Mouse (Mus musculus) hindbrain, embryonic 11.5 days (tissue): ENCODE results near the gene Tbk1. TPM values are rescaled to one million over a fixed set of nuclear protein-coding genes. Genes with fewer than 3 reads are reported as not detected.

ENCODE experiments used
- ATAC-seq: fragments of 200-750 bp; cut with Nextera tagmentation; 2 replicates; pipeline ENCODE4 v1.8.0; 2017; ENCODE audit warnings: mild to moderate bottlenecking, moderate TSS enrichment, moderate library complexity; ENCODE audit not compliant: low FRiP score
- DNase-seq: peaks from one replicate; pipeline ENCODE4 v3.0.0-alpha.2; 2015; ENCODE audit warnings: low spot score
- H3K27ac ChIP-seq: fragments of 300-500 bp; sonication (generic); 2 replicates; pipeline ENCODE4 v1.5.1; 2014; ENCODE audit warnings: mild to moderate bottlenecking, low read depth, low read length
- H3K27me3 ChIP-seq: fragments of 300-500 bp; sonication (generic); 2 replicates; pipeline ENCODE4 v1.6.1; 2014; ENCODE audit warnings: mild to moderate bottlenecking, low read length, moderate library complexity, mixed read lengths; ENCODE audit not compliant: control insufficient read depth, insufficient read depth
- H3K36me3 ChIP-seq: fragments of 300-500 bp; sonication (generic); 2 replicates; pipeline ENCODE4 v1.6.1; 2014; ENCODE audit warnings: mild to moderate bottlenecking, low read length, moderate library complexity, mixed read lengths; ENCODE audit not compliant: control insufficient read depth, insufficient read depth
- H3K4me1 ChIP-seq: fragments of 300-500 bp; sonication (generic); replicated peaks from 2 replicates; pipeline ENCODE4 v1.6.1; 2014; ENCODE audit warnings: low read length, mixed read lengths; ENCODE audit not compliant: control insufficient read depth, insufficient read depth
- H3K4me2 ChIP-seq: fragments of 300-500 bp; sonication (generic); replicated peaks from 2 replicates; pipeline ENCODE4 v1.6.1; 2014; ENCODE audit warnings: mild to moderate bottlenecking, low read depth, low read length
- H3K4me3 ChIP-seq: fragments of 300-500 bp; sonication (generic); 2 replicates; pipeline ENCODE4 v1.5.1; 2014; ENCODE audit warnings: low read depth, low read length
- H3K9ac ChIP-seq: fragments of 300-500 bp; sonication (generic); 2 replicates; pipeline ENCODE4 v1.6.1; 2014; ENCODE audit warnings: low read depth, low read length
- H3K9me3 ChIP-seq: fragments of 300-500 bp; sonication (generic); 2 replicates; pipeline ENCODE4 v1.6.1; 2016; ENCODE audit warnings: low read length; ENCODE audit not compliant: control insufficient read depth
- WGBS: fragments of 180-500 bp; shearing (Covaris S2); extraction: QIAGEN DNeasy Blood & Tissue Kit; methylation state at CpG from one replicate; pipeline ENCODE4 v1.1.7; 2014; 5-methylcytosine and 5-hydroxymethylcytosine counted together
- polyA plus RNA-seq: library from polyadenylated mRNA; unstranded; fragments of >200 nt; fragmentation: Nextera tagmentation; extraction: Ambion mirVana; gene quantifications from 2 replicates; pipeline ENCODE4 v1.2.1, GENCODE M21; 2014

Tbk1 gene
- polyA plus RNA-seq, 1 experiment from 2014 or later: 36.4 TPM

- ATAC-seq (no peak; the same call in 1 of the 2 replicates), DNase-seq (peak; percentile 43)
- no peaks in the 10 kb centered on the region for H3K4me1 ChIP-seq
- WGBS: 21% methylated on average over 12 of the region's 12 CpGs
- H3K4me3 ChIP-seq: no peak overlapping the region
- H3K9ac ChIP-seq: no peak overlapping the region
- H3K27me3 ChIP-seq: no peaks in the 10 kb centered on the region
- no peak overlapping the region for H3K27ac ChIP-seq
- no peak overlapping the region for H3K4me2 ChIP-seq
- H3K36me3 ChIP-seq: no peaks in the 10 kb centered on the region
- H3K9me3 ChIP-seq: no peaks in the 10 kb centered on the region
These were observed 65.5 kb downstream of the Tbk1 start for GRCm38 (mm10) chr10:121520923-121521585.

- no peak for ATAC-seq
- H3K9me3 ChIP-seq: no peaks in the 10 kb centered on the region
- no peaks in the 10 kb centered on the region for H3K36me3 ChIP-seq
- no peak for DNase-seq
- no peak overlapping the region for H3K9ac ChIP-seq
- H3K27me3 ChIP-seq: no peaks in the 10 kb centered on the region
- no peak overlapping the region for H3K4me2 ChIP-seq
- H3K27ac ChIP-seq: no peak overlapping the region
- 66% methylated on average over 2 of the region's 2 CpGs for WGBS
- no peak overlapping the region for H3K4me3 ChIP-seq
- H3K4me1 ChIP-seq: no peaks in the 10 kb centered on the region
These were observed 66.9 kb downstream of the Tbk1 start for GRCm38 (mm10) chr10:121519710-121520109.

GRCm38 (mm10) chr10:121516008-121516600 is 70.5 kb downstream of the Tbk1 start:
- H3K36me3 ChIP-seq: no peaks in the 10 kb centered on the region
- H3K4me2 ChIP-seq: no peak overlapping the region
- H3K4me1 ChIP-seq: no peaks in the 10 kb centered on the region
- peak; percentile 94 for DNase-seq
- WGBS: 28% methylated on average over 18 of the region's 18 CpGs
- H3K27me3 ChIP-seq: no peaks in the 10 kb centered on the region
- no peaks in the 10 kb centered on the region for H3K9me3 ChIP-seq
- H3K9ac ChIP-seq: no peak overlapping the region
- peak; percentile 60 for ATAC-seq
- no peak overlapping the region for H3K27ac ChIP-seq
- no peak overlapping the region for H3K4me3 ChIP-seq

GRCm38 (mm10) chr10:121509751-121510643 is 76.6 kb downstream of the Tbk1 start:
- Histone ChIP-seq H3K27me3 (no peaks in the 10 kb centered on the region), H3K36me3 (no peaks in the 10 kb centered on the region), H3K9me3 (no peaks in the 10 kb centered on the region), H3K4me3 (no peak overlapping the region), H3K9ac (no peak overlapping the region), H3K4me2 (0 out of 2 replicates have a peak overlapping the region, but pooled peaks have one; percentile 7), H3K4me1 (peaks cover 7% of the 10 kb centered on the region), H3K27ac (peak overlapping the region; percentile 51; the same call in 1 of the 2 replicates)
- peak; percentile 79 for ATAC-seq
- DNase-seq: peak; percentile 78
- 24% methylated on average over 24 of the region's 24 CpGs for whole genome bisulfite sequencing

- Histone ChIP-seq H3K4me2 (no peak overlapping the region), H3K27me3 (no peaks in the 10 kb centered on the region), H3K9ac (no peak overlapping the region), H3K36me3 (no peaks in the 10 kb centered on the region), H3K4me1 (peaks cover 7% of the 10 kb centered on the region), H3K4me3 (no peak overlapping the region), H3K27ac (no peak overlapping the region), H3K9me3 (no peaks in the 10 kb centered on the region)
- ATAC-seq: no peak
- 87% methylated on average over 16 of the region's 16 CpGs for WGBS
- DNase-seq: no peak
These were observed 78.6 kb downstream of the Tbk1 start for GRCm38 (mm10) chr10:121507755-121508544.

GRCm38 (mm10) chr10:121506731-121507583 is 79.6 kb downstream of the Tbk1 start:
- H3K27ac ChIP-seq: peak overlapping the region; percentile 54
- H3K4me3 ChIP-seq: no peak overlapping the region
- peaks cover 7% of the 10 kb centered on the region for H3K4me1 ChIP-seq
- no peaks in the 10 kb centered on the region for H3K9me3 ChIP-seq
- no peaks in the 10 kb centered on the region for H3K27me3 ChIP-seq
- peak; percentile 60 for DNase-seq
- ATAC-seq: peak; percentile 39; the same call in 1 of the 2 replicates
- no peak overlapping the region for H3K9ac ChIP-seq
- WGBS: 37% methylated on average over 29 of the region's 29 CpGs
- no peaks in the 10 kb centered on the region for H3K36me3 ChIP-seq
- no peak overlapping the region for H3K4me2 ChIP-seq

GRCm38 (mm10) chr10:121505929-121506328 is 80.7 kb downstream of the Tbk1 start:
- H3K4me3 ChIP-seq: no peak overlapping the region
- H3K36me3 ChIP-seq: no peaks in the 10 kb centered on the region
- no peaks in the 10 kb centered on the region for H3K9me3 ChIP-seq
- no peak overlapping the region for H3K9ac ChIP-seq
- H3K27ac ChIP-seq: peak overlapping the region; percentile 25; the same call in 1 of the 2 replicates
- ATAC-seq (no peak), DNase-seq (no peak)
- H3K4me1 ChIP-seq: peaks cover 7% of the 10 kb centered on the region
- WGBS: 63% methylated on average over 7 of the region's 7 CpGs
- no peaks in the 10 kb centered on the region for H3K27me3 ChIP-seq
- H3K4me2 ChIP-seq: no peak overlapping the region
